Mouse (Mus musculus): Measurements from ENCODE around the gene Fam110a.

GRCm38 (mm10) chr2:151953665-151954064 is 26.4 kb downstream of the Fam110a start:
- TF ChIP-seq CTCF (IDR thresholded peaks at IDR 0.05; ENCODE audit: extremely low read depth, insufficient read depth, insufficient read length, insufficient replicate concordance): no peak
- no peak for TF ChIP-seq POLR2A (IDR thresholded peaks at IDR 0.05; ENCODE audit: low read depth, low read length)
